Mouse (Mus musculus) ES-E14 (cell line): ENCODE measurements at regions not wholly inside any gene's neighbourhood (a gene's known extent, or its start where the extent isn't known, plus 50 kb on each side); places are given as distances from the start of the nearest gene placed in this dataset.

Experiments
- MAFK ChIP-seq: IDR thresholded peaks from 2 replicates; pipeline ENCODE4 v1.6.1; 2014; ENCODE audit warnings: mild to moderate bottlenecking, low read depth, low read length, inconsistent platforms; ENCODE audit not compliant: insufficient read depth
- ZNF384 ChIP-seq: IDR thresholded peaks from 2 replicates; pipeline ENCODE4 v1.6.1; 2012; ENCODE audit warnings: low read depth, low read length, inconsistent platforms

DNA sequence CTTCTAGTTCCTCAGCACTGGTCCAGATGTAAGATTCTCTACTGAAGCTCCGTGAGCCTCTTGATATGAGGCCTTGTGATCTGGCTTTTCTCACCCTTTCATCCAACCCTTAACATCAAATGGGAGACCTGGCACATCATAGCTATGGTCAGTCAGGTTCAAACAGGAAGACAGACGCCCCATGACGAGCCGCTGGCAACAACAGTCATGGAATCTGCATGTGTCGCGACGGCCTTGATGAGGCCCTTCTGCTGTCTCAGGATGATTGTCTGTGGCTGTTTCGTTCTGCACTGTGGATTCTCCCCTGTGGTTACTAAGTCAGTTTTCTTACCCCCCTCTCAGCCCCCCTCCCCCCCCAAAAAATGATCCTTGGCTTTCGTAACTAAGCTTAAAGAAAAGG is 144.9 kb downstream of the Ndfip2 start:
- TF ChIP-seq MAFK (no peak), ZNF384 (no peak)
